Mouse (Mus musculus): ENCODE data around the gene Rab5a. TPM values are rescaled to one million over a fixed set of nuclear protein-coding genes. Genes with fewer than 3 reads are reported as not detected.
"Not testable (repeated sequence)": the region's sequence is repeated elsewhere in the genome, so short reads cannot be mapped to it uniquely, and the experiment has no call there.

Rab5a gene
- polyA plus RNA-seq (2012; rRNA removed) = 15.5 and 17.6 TPM in 2 replicates

DNA sequence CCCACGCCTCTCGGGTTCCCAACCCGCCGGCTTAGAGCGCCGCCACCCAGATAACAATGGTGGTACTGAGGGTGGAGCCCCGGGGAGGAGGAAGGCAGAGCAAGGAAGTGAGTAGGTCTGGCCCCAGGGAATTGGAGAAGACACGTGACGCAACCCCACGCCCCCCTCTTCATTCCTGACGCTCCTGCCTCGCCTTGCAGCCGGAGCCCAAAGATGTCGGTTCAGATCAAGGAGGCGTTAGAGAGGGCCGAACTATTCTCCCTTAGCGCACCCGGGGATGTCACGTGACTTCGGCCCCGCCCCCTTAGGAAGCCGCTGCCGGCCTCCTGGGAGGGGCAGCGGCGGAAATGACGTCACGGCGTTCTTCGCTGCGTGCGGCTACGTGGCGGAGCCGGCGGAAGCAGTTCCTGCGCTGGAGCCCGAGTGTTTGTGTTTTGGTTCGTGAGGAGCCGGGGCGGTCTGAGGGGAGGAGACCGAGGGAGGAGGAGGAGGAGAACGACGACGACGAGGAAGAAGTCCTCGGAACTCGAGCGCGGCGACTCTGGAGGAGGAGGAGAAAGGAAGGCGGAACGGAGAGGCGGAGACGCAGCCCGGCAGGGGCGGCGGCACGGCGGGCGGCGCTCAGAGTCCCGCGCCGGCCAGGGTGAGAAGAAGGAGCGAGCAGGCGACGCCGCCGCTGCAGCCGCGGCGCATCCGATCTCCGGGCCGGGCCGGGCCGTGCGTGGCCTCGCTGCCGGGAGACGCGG lies at the start of gene Rab5a:
Gene Rab5a (plus strand): TSS at position 377 of the 746 bp plus-strand sequence.
- peak; percentile 80 for DNase-seq (ENCODE audit: low read depth)

DNA sequence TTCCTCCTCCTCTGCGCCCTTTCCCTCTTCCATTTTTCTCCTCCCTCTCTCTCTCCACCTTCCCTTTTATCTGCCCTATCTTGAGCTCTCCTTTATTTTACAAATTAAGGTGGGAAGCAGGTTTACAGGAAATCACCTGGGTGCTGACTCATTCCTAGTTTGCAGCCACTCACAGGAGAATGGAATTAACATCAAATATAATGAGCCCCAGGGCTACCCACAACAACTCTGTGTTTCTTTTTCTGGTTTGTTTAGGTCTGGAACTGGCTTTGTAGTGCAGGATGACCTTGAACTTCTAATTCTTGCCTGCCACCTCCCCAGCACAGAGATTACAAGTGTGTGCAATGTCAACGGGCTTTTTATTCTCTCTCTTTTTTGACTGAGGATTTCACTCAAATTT lies 22.9 kb upstream of the Rab5a start:
- DNase-seq (ENCODE audit: low read depth) = no peak

DNA sequence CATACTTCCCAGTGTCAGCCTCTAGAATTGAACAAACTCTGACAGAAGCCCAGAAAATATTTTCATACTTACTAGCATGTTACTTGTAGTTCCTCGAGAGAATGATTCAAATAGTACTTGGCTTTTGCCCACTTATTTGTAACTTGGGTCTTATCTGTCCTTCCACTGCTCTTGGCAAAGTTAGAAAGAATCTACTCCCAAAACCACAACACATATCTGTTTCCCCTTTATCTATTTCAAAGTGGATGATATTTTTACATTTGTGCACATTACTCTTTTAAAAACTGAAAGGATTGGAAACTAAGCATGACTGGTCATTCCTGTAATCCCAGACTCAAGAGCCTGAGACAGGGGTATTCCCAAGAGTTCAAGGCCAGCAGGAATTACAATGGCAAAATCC lies 22.3 kb upstream of the Rab5a start:
- DNase-seq (ENCODE audit: low read depth) = no peak

DNA sequence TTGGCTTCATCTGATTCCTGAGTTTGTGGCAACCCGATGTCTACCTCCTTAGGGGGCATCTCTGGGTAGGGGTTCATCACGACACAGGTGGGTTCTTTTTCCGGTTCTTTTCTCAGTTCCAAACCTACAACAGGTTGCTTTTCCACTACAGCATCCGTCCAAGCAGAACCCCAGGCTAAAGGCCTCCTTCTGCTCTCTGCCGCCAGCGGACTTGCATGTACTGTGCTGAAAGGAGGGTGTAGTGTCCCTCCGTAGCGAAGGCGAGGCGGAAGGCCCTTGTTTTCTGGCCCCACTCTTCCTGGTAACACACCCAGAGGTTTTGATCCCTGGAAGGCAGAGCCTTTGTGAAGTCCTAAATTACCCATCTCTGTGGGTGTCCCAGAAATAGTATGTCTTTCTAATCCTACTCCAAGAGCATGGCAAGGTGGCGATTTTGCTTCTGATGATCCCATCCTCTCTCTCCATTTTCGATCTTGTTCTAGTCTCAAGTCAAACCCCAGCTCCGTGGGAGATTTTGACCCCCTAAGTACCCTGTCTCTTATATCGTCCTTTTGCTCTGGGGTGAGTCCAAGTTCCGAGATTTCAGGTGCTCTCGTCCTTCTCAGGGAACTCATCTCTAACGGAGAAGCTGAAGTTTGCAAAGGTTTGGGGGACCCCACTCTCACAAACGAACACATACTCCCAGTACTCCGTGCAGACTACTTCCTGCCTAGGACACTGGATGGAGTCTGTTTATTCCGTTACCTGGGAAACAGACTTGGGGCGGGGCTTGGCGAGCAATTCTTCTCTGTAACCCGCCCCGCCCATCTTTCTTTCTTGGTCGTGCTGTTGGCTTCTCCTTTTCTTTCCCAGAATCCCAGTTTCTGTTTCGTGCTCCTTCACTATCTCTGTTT lies 16.2 kb upstream of the Rab5a start, which contains the start of gene Efhb:
Gene Efhb (minus strand): TSS at position 719 of the 893 bp plus-strand sequence.
- DNase-seq (ENCODE audit: low read depth) = no peak

DNA sequence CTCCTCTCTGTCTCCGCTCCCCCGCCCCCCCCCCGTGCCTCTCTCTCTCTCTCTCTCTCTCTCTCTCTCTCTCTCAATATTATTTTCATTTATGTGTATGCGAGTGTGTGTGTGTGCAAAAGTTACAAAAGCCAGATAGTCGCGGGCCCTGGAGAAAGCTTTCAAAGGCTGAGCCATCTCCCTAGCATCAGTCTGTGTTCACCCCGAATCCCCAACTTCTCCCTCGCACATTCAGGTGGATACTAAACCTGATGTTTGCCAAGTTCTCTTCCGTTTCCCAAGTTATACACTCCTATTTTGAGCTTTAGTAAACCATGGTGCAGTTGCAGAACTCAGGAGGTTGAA lies 15.6 kb upstream of the Rab5a start:
- DNase-seq (ENCODE audit: low read depth) = no peak

DNA sequence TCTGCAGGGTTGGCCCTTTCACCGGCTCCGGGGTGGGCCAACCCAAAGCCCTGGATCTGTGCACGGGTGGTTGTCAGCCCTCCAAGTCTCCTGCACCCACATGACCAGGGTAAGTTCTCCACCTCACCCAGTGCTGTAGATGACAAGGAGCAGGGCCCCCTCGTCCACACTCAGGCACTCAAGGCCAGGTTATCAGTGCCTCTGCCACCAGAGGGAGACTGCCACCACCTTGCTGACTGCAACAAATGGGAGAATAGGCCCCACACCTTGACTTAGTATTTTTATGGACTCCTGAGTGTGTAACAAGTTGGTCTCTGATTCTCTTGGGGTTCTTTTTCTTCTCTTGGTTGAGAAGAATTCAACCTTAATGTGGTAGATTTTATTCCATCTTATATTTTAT lies 13.5 kb upstream of the Rab5a start:
- no peak for DNase-seq (ENCODE audit: low read depth)

DNA sequence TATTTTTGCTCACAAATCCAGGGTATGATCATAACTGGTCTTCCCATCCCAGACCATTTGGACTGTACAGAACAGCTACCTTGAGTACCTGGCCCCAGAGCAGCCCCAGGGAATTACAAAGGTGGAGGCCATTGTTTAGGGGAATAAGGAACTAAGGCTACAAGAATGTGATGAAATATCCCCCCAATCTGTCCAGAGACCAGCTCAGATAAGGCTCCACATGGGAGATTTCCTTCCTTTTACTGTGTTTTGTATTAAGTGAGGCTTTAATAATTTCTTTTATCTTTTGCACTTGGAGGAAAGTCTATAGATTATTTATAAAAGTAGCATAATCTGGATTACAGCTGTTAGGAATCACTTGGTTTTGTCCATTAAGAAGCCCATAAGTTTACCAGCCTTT lies 10.3 kb upstream of the Rab5a start:
- DNase-seq (ENCODE audit: low read depth) = no peak

DNA sequence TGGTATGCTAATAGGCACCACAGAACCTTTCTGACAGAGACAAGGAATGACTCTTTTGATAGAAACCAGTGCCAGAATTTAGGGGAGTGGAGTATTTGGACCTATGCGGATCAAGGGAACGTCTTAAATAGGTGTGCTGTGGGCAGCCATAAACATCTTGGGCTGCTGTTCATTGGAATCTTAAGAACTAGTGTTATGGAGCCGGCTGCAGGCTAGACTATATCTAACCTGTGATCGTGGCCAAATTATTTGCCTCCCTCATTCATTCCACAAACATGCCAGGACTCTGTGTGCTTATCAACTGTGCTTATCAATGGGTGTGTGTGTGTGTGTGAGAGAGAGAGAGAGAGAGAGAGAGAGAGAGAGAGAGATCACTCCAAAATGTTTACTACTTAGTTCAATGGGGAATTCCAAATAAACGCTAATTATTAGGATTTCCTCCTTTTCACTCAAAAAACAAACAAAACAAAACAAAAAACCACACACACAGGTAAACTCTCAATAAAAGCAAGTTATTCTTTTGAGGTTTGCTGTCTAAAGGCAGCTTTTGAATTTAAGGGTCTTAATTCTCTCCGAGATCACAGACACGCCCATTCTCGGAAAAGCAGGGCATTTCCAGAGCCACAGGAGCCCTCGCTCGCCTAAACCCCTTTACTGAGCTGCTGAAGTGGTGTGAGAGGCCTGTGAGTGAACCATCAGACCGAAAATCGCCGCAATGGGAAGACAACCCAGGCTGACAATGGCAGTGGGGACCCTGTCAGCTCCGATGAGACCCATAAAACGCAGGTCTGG lies 772 bp upstream of the Rab5a start:
- no peak for DNase-seq (ENCODE audit: low read depth)

DNA sequence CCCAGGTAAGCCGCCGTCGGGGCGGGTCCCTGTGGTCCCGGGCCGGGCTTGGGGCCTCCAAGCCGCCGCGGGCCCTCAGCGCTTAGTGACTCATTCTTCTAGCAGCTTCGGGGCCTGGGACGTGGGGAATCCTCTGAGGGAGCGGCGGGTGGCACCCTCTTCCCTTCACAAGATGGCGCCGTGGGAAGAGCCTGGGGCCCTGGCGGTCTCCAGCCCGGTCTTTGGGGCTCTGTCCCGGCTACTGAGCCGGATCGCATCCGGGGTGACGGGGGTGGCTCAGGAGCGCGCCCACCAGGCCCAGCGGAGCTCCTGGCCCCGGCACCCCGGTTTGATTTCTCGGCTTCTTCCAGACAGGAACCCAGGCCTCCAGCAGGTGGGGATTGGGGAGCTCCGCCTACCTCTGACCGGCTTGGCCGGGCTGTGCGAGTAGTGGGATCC lies 589 bp downstream of the Rab5a start:
- DNase-seq (ENCODE audit: low read depth) = no peak

DNA sequence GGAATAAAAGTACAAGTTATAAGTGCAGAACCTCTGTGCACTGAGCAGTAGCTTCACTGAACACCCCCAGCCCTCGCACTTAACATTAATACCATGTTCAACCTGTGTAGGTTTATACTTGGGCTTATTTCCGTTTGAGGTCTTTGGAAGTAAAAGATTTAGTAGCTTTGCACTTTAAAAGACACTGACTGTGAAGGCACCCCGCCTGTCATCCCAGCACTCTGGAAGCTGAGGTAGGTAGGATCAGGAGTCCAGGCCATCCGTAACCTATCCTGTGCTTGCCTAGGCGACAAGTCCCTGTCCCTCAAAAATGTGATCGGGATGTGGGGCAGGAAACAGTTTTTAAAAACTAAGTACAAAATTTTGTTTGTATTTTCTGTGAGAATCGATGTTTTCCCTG lies 1.4 kb downstream of the Rab5a start:
- no peak for DNase-seq (ENCODE audit: low read depth)

DNA sequence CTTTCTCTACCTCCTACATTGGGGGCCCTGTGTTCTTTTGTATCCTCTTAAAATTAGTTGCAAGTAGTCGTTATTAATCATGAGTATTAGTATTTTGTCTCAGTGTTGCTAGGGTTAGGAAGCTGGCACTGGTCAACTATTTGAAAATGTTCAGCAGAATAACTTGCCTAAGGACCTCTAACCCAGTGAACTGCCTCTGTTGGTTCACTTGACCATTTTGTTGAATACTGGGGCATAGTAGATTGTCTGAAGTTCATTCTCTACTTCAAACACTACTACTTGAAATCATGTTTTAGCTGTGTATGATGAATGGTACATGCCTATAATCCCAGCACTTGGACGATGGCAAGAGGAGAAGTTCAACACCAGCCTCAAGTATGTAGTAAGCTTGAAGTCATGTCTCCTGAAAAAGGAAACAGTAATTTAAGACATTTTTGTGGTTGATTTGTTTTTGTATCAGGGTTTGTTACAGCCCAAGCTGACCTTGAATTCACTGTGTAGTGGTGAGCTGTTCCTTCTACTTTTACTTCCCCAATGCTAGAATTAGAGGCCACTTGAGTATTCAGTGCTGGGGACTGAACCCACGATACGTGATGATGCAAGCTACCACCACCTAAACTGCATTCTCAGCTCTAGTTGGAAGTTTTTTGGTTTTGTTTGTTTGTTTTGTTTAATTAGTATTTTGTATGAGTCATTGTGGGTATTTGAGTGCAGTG lies 9.4 kb downstream of the Rab5a start:
- no peak for DNase-seq (ENCODE audit: low read depth)

DNA sequence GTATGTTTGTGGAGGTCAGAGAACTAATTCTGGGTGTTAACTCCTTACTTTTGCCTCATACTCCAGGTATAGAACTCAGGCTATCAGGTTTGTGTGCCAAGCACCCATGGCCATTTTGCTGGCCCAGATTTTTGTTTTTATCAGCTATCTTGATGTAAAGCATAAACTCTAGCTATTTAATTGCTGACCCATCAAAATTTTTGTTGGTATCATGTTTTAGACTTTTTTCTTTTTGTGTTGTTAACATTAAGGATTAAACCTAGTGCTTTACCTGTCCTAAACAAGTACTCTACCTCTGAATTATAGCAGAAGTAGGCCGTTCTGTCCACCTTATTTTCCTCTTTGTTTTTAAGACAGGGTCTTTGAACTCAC lies 10.0 kb downstream of the Rab5a start:
- no peak for DNase-seq (ENCODE audit: low read depth)

DNA sequence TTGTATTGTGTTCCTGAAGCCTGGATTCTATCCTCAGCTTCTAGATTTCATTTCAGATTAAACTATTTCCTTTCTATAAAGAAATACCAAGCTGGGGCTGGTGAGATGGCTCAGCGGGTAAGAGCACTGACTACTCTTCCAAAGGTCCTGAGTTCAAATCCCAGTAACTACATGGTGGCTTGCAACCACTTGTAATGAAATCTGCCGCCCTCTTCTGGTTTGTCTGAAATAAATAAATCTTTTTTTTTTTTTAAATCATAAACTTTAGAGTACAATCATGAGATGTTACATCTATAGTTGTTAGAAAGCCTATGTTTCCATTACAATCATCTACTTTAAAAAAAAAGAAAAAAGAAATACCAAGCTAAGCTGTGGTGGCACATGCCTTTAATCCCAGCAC lies 23.9 kb downstream of the Rab5a start:
- DNase-seq (ENCODE audit: low read depth) = no peak

DNA sequence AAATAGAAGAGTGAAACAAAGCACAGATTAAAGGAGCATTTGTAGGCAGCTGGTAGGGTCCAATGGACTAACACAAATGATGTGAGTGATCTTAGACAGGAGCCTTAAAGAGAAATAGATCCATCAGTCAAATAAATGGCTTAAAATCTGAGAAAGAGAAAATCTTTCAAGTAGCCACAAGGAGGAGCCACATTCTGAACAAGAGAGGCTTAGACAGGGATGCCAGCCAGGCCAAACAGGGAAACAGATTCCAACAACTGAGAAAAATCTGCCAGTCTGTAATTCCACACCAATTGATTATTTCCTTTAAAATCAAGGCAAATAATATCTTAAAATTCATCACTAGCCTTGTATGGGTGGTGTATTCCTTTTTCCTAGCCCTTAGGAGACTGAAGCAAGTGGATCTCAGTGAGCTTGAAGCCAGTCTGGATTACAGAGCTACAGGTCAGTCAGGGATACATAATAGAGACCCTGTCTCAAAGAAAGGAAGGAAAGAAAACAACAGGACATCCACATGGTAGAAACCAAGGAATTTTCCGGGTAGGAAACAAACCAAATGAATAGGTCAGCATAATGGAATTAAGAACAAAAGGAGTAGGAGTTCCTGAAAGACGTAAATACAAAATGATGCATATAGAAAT lies 33.4 kb downstream of the Rab5a start:
- DNase-seq (ENCODE audit: low read depth) = no peak

DNA sequence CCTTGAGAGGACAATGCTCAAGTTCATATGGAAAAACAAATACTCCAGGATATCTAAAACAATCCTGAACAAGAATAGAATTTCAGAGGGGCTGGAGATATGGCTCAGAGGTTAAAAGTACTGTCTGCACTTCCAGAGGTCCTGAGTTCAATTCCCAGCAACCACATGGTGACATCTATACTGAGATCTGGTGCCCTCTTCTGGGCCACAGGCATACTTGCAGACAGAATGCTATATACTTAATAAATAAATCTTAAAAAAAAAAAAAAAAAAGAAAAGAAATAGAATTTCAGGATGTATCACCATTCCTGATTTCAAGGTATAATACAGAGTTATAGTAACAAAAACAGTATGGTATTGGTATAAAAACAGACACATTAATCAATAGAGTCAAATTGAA lies 40.3 kb downstream of the Rab5a start:
- DNase-seq (ENCODE audit: low read depth) = no peak

DNA sequence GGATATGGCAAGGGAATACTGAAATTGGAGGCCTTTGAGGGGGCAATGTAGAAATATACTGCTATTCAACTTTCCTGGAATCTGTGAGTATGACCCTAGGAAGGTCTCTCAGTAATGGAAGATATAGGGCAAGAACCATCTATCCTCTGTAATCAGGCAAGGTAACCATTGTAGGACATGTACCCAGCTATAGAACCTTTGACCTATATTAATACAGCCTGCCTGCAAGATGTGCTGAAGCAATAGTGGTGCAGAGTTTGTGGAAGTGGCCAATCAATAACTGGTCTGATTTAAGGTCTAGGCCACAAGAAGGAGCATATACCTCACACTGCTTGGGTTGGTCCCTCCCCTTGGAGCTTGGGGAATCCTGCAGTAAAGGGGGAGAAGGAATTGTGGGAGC lies 41.5 kb downstream of the Rab5a start:
- no peak for DNase-seq (ENCODE audit: low read depth)

DNA sequence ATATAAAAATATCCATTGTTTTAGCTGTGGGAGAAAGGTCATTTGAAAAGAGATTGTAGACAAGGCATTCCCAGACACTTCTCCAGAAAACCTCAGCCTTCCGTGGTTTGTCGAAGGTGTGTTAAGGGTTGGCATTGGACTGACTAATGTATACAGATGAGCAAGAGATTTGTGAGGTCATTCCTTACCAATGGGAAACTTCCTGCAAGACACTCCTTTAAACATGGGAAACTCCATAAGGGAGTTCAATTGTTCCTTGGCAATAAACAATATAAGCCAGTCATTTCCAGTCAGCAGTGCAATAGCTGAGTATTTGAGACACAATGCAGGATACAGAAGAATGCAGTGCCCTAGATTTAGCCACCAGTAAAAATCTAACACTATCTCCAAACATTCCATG lies 49.0 kb downstream of the Rab5a start:
- no peak for DNase-seq (ENCODE audit: low read depth)

DNA sequence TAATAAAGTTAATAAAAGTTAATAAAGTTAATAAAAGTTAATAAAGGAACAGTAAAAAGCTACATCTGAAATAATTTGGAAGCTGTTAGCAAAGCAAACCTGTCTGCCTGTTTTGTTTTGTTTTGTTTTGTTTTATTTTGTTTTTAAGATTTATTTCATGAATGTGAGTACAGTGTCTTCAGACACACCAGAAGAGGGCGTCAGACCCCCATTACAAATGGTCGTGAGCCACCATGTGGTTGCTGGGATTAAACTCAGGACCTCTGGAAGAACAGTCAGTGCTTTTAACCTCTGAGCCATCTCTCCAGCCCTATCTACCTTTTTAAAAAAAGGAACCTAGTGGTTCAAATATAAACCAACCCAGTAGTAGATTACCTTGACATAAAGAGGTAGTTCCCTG lies 52.1 kb downstream of the Rab5a start:
- DNase-seq (ENCODE audit: low read depth) = no peak

DNA sequence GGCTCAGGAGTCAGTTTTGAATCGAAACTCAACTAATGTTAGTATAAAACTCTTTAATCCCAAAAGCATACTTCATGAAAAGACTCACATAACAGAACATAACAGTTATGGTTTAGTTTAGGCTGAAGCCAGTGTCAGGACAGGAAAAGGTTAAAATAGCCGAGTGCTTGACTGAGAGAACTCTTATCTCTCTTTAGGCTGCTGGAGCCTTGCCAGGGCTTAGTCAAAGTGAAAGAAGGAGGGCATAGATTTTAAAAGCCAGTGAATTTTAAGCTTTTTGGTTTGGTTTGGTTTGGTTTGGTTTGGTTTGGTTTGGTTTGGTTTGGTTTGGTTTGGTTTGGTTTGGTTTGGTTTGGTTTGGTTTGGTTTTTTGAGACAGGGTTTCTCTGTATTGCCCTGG lies 53.4 kb downstream of the Rab5a start:
- DNase-seq (ENCODE audit: low read depth) = no peak

DNA sequence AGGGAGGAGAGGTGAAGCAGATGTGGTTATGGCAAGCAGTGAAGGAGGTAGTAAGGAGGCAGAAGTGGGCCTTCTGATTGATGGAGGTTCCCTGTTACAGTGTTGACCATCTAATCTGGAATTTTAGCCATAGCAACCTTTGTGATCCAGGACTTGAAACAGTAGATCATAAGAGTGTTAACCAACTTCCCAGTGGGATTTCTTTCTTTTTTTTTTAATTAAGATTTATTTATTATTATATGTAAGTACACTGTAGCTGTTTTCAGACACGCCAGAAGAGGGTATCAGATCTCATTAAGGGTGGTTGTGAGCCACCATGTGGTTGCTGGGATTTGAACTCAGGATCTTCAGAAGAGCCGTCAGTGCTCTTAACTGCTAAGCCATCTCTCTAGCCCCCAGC lies 60.3 kb downstream of the Rab5a start, which contains the start of gene Pp2d1:
Gene Pp2d1 (minus strand): TSS at position 101 of the 400 bp plus-strand sequence.
- not testable (repeated sequence) for DNase-seq (ENCODE audit: low read depth)

DNA sequence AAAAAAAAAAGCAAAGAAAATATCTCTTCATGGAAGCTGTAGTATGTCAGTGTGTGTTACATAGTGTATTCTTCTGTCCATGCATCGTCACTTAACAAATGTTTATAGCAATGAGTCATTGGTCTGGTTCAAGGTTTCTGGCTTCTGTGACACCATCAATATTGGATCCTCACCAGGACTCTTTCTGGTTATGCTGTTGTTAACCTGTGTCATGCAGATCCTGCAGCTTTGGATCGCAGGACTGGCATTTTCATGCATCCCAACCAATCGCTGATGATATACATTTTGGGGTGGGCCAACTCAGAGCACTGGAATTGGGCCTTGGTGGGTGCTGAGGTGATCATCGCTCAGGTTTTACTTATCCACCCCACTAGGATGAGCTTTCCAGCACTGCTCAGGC lies 63.5 kb downstream of the Rab5a start:
- DNase-seq (ENCODE audit: low read depth) = no peak
